In the genomic region with DNA sequence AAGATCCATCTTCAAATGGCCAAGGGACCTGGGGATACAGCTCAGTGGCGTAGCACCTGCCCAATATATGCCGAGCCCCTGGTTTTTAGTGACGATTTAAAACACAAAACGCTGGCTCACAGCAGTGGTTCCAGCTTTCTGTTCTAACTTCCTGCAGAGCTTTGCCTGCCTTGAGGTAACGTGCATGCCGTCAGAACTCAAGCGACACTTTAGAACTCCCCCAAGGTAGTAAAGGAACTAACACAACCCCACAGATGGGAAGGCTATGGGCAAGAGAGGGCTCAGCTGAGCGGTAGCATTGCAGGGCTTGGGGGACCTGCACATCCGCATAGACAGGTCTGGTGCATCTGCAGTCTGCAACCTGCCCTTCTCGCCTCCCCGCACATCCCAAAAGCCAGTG, we compare ENCODE assay signal across 11 mouse cellular contexts.
DNase-seq lines count a peak whose midpoint lies in the region; ATAC-seq and TF ChIP-seq lines count a peak whose summit lies in the region.
"Had no signal": no experiment of that assay in that cellular context is flagged by ENCODE, and none has a peak within 500 bp of the region (broad histone marks: within the 10 kb centered on the region; RNA-seq: fewer than 3 reads in every experiment).

No protein-coding gene starts in this region.

- peaks cover 8% of the 10 kb centered on the region; the same call in 1 of the 2 replicates for H3K4me1 ChIP-seq in heart, embryonic 13.5 days
- H3K4me1 ChIP-seq in heart, embryonic 12.5 days (replicated peaks), result peaks cover 6% of the 10 kb centered on the region; the same call in 1 of the 2 replicates
- peaks cover 95% of the 10 kb centered on the region for H3K4me1 ChIP-seq in megakaryocyte, embryonic 14.5 days
- no peaks in the 10 kb centered on the region; the same call in 1 of the 2 replicates for H3K4me1 ChIP-seq in midbrain, postnatal 0 days (ENCODE audit: insufficient read depth, low read length)

- H3K27me3 ChIP-seq in heart, embryonic 13.5 days (replicated peaks), result peaks cover 6% of the 10 kb centered on the region; the same call in 1 of the 2 replicates
- peaks cover 7% of the 10 kb centered on the region; the same call in 1 of the 2 replicates for H3K27me3 ChIP-seq in heart, embryonic 12.5 days (replicated peaks)
- H3K27me3 ChIP-seq in megakaryocyte, embryonic 14.5 days (replicated peaks), result no peaks in the 10 kb centered on the region
- H3K27me3 ChIP-seq in midbrain, postnatal 0 days (ENCODE audit: insufficient read depth, low read length), result no peaks in the 10 kb centered on the region

- no peak overlapping the region for H3K27ac ChIP-seq in heart, embryonic 13.5 days (replicated peaks)
- no peak overlapping the region for H3K27ac ChIP-seq in heart, embryonic 12.5 days (ENCODE audit: poor library complexity, severe bottlenecking)
- peak overlapping the region; percentile 98 for H3K27ac ChIP-seq in macrophage
- no peak overlapping the region for H3K27ac ChIP-seq in midbrain, postnatal 0 days (ENCODE audit: low read depth, low read length)
- H3K27ac ChIP-seq: forebrain, embryonic 10.5 days; hindbrain, postnatal 0 days; liver, embryonic 14.5 days had no signal

- H3K79me2 ChIP-seq in macrophage (ENCODE audit: inconsistent target), result peaks cover 89% of the 10 kb centered on the region

- no peaks in the 10 kb centered on the region for H3K9me3 ChIP-seq in heart, embryonic 13.5 days
- H3K9me3 ChIP-seq in heart, embryonic 12.5 days (replicated peaks), result peaks cover 3% of the 10 kb centered on the region
- peaks cover 4% of the 10 kb centered on the region; the same call in 1 of the 2 replicates for H3K9me3 ChIP-seq in megakaryocyte, embryonic 14.5 days
- no peaks in the 10 kb centered on the region for H3K9me3 ChIP-seq in midbrain, postnatal 0 days (ENCODE audit: low read length)

- DNase-seq in thymus, postnatal 25 days, result peak; percentile 68
- no peak for DNase-seq in midbrain, postnatal 0 days (ENCODE audit: low spot score)
- DNase-seq in adrenal gland, adult 18-20 months (ENCODE audit: low spot score in 2 of 2), result no peak

- H3K4me3 ChIP-seq in heart, embryonic 13.5 days, result no peak overlapping the region
- H3K4me3 ChIP-seq in heart, embryonic 12.5 days, result no peak overlapping the region
- peak overlapping the region; percentile 74 for H3K4me3 ChIP-seq in megakaryocyte, embryonic 14.5 days (replicated peaks)
- H3K4me3 ChIP-seq in macrophage (ENCODE audit: inconsistent target), result peak overlapping the region; percentile 71
- H3K4me3 ChIP-seq in midbrain, postnatal 0 days (ENCODE audit: low read depth, low read length), result no peak overlapping the region
- H3K4me3 ChIP-seq: forebrain, embryonic 10.5 days had no signal

- no peaks in the 10 kb centered on the region for H3K36me3 ChIP-seq in heart, embryonic 13.5 days
- no peaks in the 10 kb centered on the region for H3K36me3 ChIP-seq in heart, embryonic 12.5 days
- H3K36me3 ChIP-seq in megakaryocyte, embryonic 14.5 days (replicated peaks; ENCODE audit: low read length), result peaks cover 100% of the 10 kb centered on the region
- peaks cover 15% of the 10 kb centered on the region; the same call in 1 of the 2 replicates for H3K36me3 ChIP-seq in macrophage (ENCODE audit: inconsistent target)
- H3K36me3 ChIP-seq in midbrain, postnatal 0 days (ENCODE audit: insufficient read depth, low read length), result no peaks in the 10 kb centered on the region
- H3K36me3 ChIP-seq: forebrain, embryonic 10.5 days had no signal

- ATAC-seq in heart, embryonic 13.5 days (ENCODE audit: extremely low read depth, insufficient number of reproducible peaks, low FRiP score, low TSS enrichment), result no peak
- no peak for ATAC-seq in heart, embryonic 12.5 days (ENCODE audit: insufficient number of reproducible peaks, low FRiP score)
- no peak for ATAC-seq in megakaryocyte, adult 5-6 weeks (ENCODE audit: poor library complexity, severe bottlenecking)
- ATAC-seq in midbrain, postnatal 0 days (ENCODE audit: low FRiP score), result no peak
- ATAC-seq: hindbrain, postnatal 0 days had no signal

- H3K9ac ChIP-seq in heart, embryonic 13.5 days, result no peak overlapping the region; the same call in 1 of the 2 replicates
- H3K9ac ChIP-seq in heart, embryonic 12.5 days, result no peak overlapping the region
- no peak overlapping the region for H3K9ac ChIP-seq in midbrain, postnatal 0 days (replicated peaks; ENCODE audit: low read length, poor library complexity, severe bottlenecking)
- H3K9ac ChIP-seq: liver, embryonic 14.5 days had no signal

- 72% methylated on average over 11 of the region's 11 CpGs for WGBS in heart, embryonic 13.5 days
- WGBS in heart, embryonic 12.5 days, result 70% methylated on average over 11 of the region's 11 CpGs
- 23% methylated on average over 11 of the region's 11 CpGs for WGBS in macrophage (ENCODE audit: missing documents)
- WGBS in midbrain, postnatal 0 days, result 67% methylated on average over 11 of the region's 11 CpGs

- H3K4me2 ChIP-seq in heart, embryonic 13.5 days, result peak overlapping the region; percentile 53; the same call in 1 of the 2 replicates
- no peak overlapping the region for H3K4me2 ChIP-seq in heart, embryonic 12.5 days
- H3K4me2 ChIP-seq in midbrain, postnatal 0 days (ENCODE audit: low read depth, low read length, poor library complexity, severe bottlenecking), result no peak overlapping the region

- TF ChIP-seq CTCF in midbrain, postnatal 0 days (IDR thresholded peaks at IDR 0.05), result no peak

Comparison
In these comparisons a context has a peak if more than half of its experiments do, and no peak if none do; other contexts are left out.
1. H3K4me3 ChIP-seq: peak in megakaryocyte, embryonic 14.5 days (single experiment) and macrophage (single experiment); none in heart, embryonic 13.5 days (single experiment), heart, embryonic 12.5 days (single experiment) and midbrain, postnatal 0 days (single experiment).